ENCODE assay signal across 9 mouse cellular contexts in the genomic region with DNA sequence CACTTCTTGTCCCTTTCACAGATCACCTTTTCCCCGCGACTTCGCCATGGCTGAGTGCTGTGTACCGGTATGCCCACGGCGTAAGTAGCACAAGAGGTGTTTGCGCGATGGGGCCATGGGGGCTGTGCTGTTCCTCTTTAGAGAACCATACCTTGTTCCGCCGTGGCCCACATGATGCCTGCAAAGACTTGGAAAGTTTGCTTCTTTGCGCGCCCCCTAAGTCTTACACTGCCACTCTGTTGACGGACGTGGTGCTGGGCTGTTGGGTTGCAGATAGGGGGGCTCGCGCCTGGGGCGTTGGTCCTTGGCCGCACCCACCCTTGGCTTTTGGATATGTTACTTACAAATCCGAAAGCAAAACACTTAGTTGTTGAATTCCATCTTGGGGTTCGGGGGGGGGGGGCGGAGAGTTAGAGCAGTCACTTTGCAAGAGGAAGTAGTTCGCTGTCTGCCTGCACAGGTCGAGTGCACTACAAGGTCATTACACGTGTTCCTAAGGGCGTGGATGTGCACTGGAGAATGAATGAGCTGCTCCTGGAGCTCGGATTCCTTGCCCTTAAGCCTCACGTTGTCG. TPM values are rescaled to one million over a fixed set of nuclear protein-coding genes. Genes with fewer than 3 reads are reported as not detected.
A peak's percentile ranks its signal among the peaks of the same experiment; 100 is the strongest.
DNase-seq lines count a peak whose midpoint lies in the region; ATAC-seq and TF ChIP-seq lines count a peak whose summit lies in the region.
"Had no signal": no experiment of that assay in that cellular context is flagged by ENCODE, and none has a peak within 500 bp of the region (broad histone marks: within the 10 kb centered on the region; RNA-seq: fewer than 3 reads in every experiment).

No protein-coding gene starts in this region.

- H3K9ac ChIP-seq in ES-E14 (ENCODE audit: insufficient read depth, low read depth, low read length, poor library complexity, severe bottlenecking), result peak overlapping the region; percentile 97
- H3K9ac ChIP-seq in heart, embryonic 16.5 days (ENCODE audit: low read length), result peak overlapping the region; percentile 86
- peak overlapping the region; percentile 96 for H3K9ac ChIP-seq in liver, embryonic 11.5 days (ENCODE audit: low read depth, low read length)

- H3K9me3 ChIP-seq in ES-E14 (ENCODE audit: control insufficient read depth, insufficient read depth, low read depth, low read length), result no peaks in the 10 kb centered on the region
- H3K9me3 ChIP-seq in heart, embryonic 16.5 days (replicated peaks; ENCODE audit: control insufficient read depth, low read length), result no peaks in the 10 kb centered on the region
- no peaks in the 10 kb centered on the region for H3K9me3 ChIP-seq in liver, embryonic 11.5 days (ENCODE audit: control insufficient read depth, low read length)

- H3K27me3 ChIP-seq in heart, embryonic 16.5 days (ENCODE audit: control insufficient read depth, insufficient read depth, low read length), result no peaks in the 10 kb centered on the region
- no peaks in the 10 kb centered on the region for H3K27me3 ChIP-seq in liver, embryonic 11.5 days (replicated peaks; ENCODE audit: control insufficient read depth, insufficient read depth, low read length)
- H3K27me3 ChIP-seq: Patski had no signal

- peaks cover 2 to 3% of the 10 kb centered on the region in 2 experiments; a peak in 2 of 4 replicates for H3K4me1 ChIP-seq in ES-E14 (ENCODE audit: control insufficient read depth in 2 of 2, insufficient read depth in 2 of 2, low read length in 2 of 2, poor library complexity in 1 of 2)
- H3K4me1 ChIP-seq in heart, embryonic 16.5 days (ENCODE audit: control insufficient read depth, insufficient read depth, low read length), result peaks cover 31% of the 10 kb centered on the region
- H3K4me1 ChIP-seq in liver, embryonic 11.5 days (replicated peaks; ENCODE audit: control insufficient read depth, insufficient read depth, low read length), result peaks cover 28% of the 10 kb centered on the region

- peak overlapping the region; percentile 77 to 89 for H3K4me3 ChIP-seq in ES-E14 (ENCODE audit: insufficient read depth in 1 of 2, low read depth in 1 of 2, low read length in 2 of 2, poor library complexity in 1 of 2, severe bottlenecking in 1 of 2)
- H3K4me3 ChIP-seq in heart, embryonic 16.5 days (ENCODE audit: low read length), result peak overlapping the region; percentile 80
- H3K4me3 ChIP-seq in liver, embryonic 11.5 days (ENCODE audit: low read depth, low read length), result peak overlapping the region; percentile 98

- ATAC-seq in frontal cortex, adult (ENCODE audit: low TSS enrichment), result peak; percentile 7; the same call in 1 of the 2 replicates
- ATAC-seq in heart, embryonic 16.5 days (replicated peaks; ENCODE audit: extremely low read depth, insufficient read depth, low FRiP score), result no peak
- peak; percentile 5 for ATAC-seq in liver, embryonic 11.5 days (replicated peaks; ENCODE audit: low FRiP score)
- peak; percentile 63; the same call in 1 of the 2 replicates for ATAC-seq in neutrophil, adult 5-6 weeks (ENCODE audit: extremely low read depth, insufficient number of reproducible peaks, low FRiP score, poor library complexity, severe bottlenecking)

- in situ Hi-C loops in ES-E14 (cut with MboI; ENCODE audit: low sequenced_read_pairs in 2 of 2, unreplicated experiment in 2 of 2), result no loop called here

- DNase-seq in frontal cortex, postnatal 36 days (ENCODE audit: low spot score in 2 of 2), result no peak
- DNase-seq in ES-E14 (ENCODE audit: low read depth, low spot score), result no peak
- no peak for DNase-seq in liver, embryonic 11.5 days (ENCODE audit: low spot score)
- DNase-seq in adipocyte (ENCODE audit: low spot score), result no peak
- no peak for DNase-seq in layer of hippocampus, adult 18-20 months (ENCODE audit: low spot score in 2 of 2)

- H3K36me3 ChIP-seq in ES-E14 (ENCODE audit: control insufficient read depth, insufficient read depth, low read length, poor library complexity, severe bottlenecking), result peaks cover 14% of the 10 kb centered on the region
- peaks cover 20% of the 10 kb centered on the region for H3K36me3 ChIP-seq in heart, embryonic 16.5 days (ENCODE audit: control insufficient read depth, insufficient read depth)
- H3K36me3 ChIP-seq in liver, embryonic 11.5 days (ENCODE audit: control insufficient read depth, insufficient read depth, low read length), result peaks cover 23% of the 10 kb centered on the region

- WGBS in heart, embryonic 16.5 days, result under 1% methylated on average over 28 of the region's 28 CpGs
- under 1% methylated on average over 28 of the region's 28 CpGs for WGBS in liver, embryonic 11.5 days

- peak overlapping the region; percentile 92 for H3K27ac ChIP-seq in ES-E14 (ENCODE audit: insufficient read depth, low read depth, low read length, poor library complexity, severe bottlenecking)
- H3K27ac ChIP-seq in heart, embryonic 16.5 days (ENCODE audit: low read length), result peak overlapping the region; percentile 99
- H3K27ac ChIP-seq in liver, embryonic 11.5 days (ENCODE audit: low read depth, low read length), result peak overlapping the region; percentile 96

- peak overlapping the region; percentile 69 for H3K4me2 ChIP-seq in heart, embryonic 16.5 days (ENCODE audit: low read depth, low read length)
- H3K4me2 ChIP-seq in liver, embryonic 11.5 days, result peak overlapping the region; percentile 94

TF ChIP-seq in ES-E14, 5 proteins besides CTCF, POLR2A, EP300 and RAD21:
- TF ChIP-seq CHD2 (IDR thresholded peaks at IDR 0.05; ENCODE audit: low read depth, low read length), result no peak
- TF ChIP-seq ZNF384 (IDR thresholded peaks at IDR 0.05; ENCODE audit: low read depth, low read length), result no peak
- no peak for TF ChIP-seq HCFC1 (IDR thresholded peaks at IDR 0.05; ENCODE audit: borderline replicate concordance, insufficient read depth, low read length)
- no peak for TF ChIP-seq MAFK (IDR thresholded peaks at IDR 0.05; ENCODE audit: insufficient read depth, low read depth, low read length)
- TF ChIP-seq ZC3H11A (IDR thresholded peaks at IDR 0.05; ENCODE audit: borderline replicate concordance, low read depth, low read length), result no peak

RNA-seq across cellular contexts. Expression of gene Vdac2, which starts 6.9 kb away (rescaled TPM):
- total RNA-seq in ES-E14 (2012; rRNA removed), result 251 and 305 TPM in 2 replicates
- polyA plus RNA-seq in heart, embryonic 16.5 days (2015; fragmentation: Nextera tagmentation; extraction: Ambion mirVana), result 524 and 538 TPM in 2 replicates
- 312 and 324 TPM in 2 replicates for polyA plus RNA-seq in liver, embryonic 11.5 days (2014; fragmentation: Nextera tagmentation; extraction: Ambion mirVana)
- total RNA-seq in neutrophil, adult 5-6 weeks (2017), result 144 and 165 TPM in 2 replicates
- total RNA-seq in layer of hippocampus, adult 18-20 months (2021), result 100 to 1,000 TPM; 234 to 237 TPM

RNA-seq across cellular contexts. Expression of gene Comtd1, which starts 16.9 kb away (rescaled TPM):
- total RNA-seq in ES-E14 (2012; rRNA removed), result 36.6 and 88.5 TPM in 2 replicates
- 42.8 and 44.4 TPM in 2 replicates for polyA plus RNA-seq in heart, embryonic 16.5 days (2015; fragmentation: Nextera tagmentation; extraction: Ambion mirVana)
- 54.4 and 59.0 TPM in 2 replicates for polyA plus RNA-seq in liver, embryonic 11.5 days (2014; fragmentation: Nextera tagmentation; extraction: Ambion mirVana)
- total RNA-seq in neutrophil, adult 5-6 weeks (2017), result 9.5 and 17.2 TPM in 2 replicates
- 10 to 100 TPM; 28.3 to 29.7 TPM for total RNA-seq in layer of hippocampus, adult 18-20 months (2021)
